Mouse (Mus musculus) stomach, embryonic 14.5 days (tissue): ENCODE measurements around the gene Cmtm1. TPM values are rescaled to one million over a fixed set of nuclear protein-coding genes. Genes with fewer than 3 reads are reported as not detected.
A peak's percentile ranks its signal among the peaks of the same experiment; 100 is the strongest.
"Not testable (repeated sequence)": the region's sequence is repeated elsewhere in the genome, so short reads cannot be mapped to it uniquely, and the experiment has no call there.

Experiments
- ATAC-seq: fragments of 200-750 bp; cut with Nextera tagmentation; 2 replicates; pipeline ENCODE4 v1.8.0; 2017; ENCODE audit warnings: low read depth, moderate TSS enrichment; ENCODE audit not compliant: insufficient number of reproducible peaks, insufficient read depth, low FRiP score
- H3K27ac ChIP-seq: fragments of 300-500 bp; sonication (generic); 2 replicates; pipeline ENCODE4 v1.5.1; 2014; ENCODE audit warnings: mild to moderate bottlenecking, low read length, moderate library complexity, mixed read lengths
- H3K27me3 ChIP-seq: fragments of 300-500 bp; sonication (generic); 2 replicates; pipeline ENCODE4 v1.6.1; 2014; ENCODE audit warnings: low read length, control low read depth, mixed read lengths; ENCODE audit not compliant: control insufficient read depth, insufficient read depth
- H3K36me3 ChIP-seq: fragments of 300-500 bp; sonication (generic); 2 replicates; pipeline ENCODE4 v1.6.1; 2014; ENCODE audit warnings: mild to moderate bottlenecking, control low read depth, low read length, moderate library complexity, mixed read lengths; ENCODE audit not compliant: control insufficient read depth, insufficient read depth
- H3K4me1 ChIP-seq: fragments of 300-500 bp; sonication (generic); 2 replicates; pipeline ENCODE4 v1.6.1; 2014; ENCODE audit warnings: low read length, control low read depth, mixed read lengths; ENCODE audit not compliant: control insufficient read depth, insufficient read depth
- H3K4me2 ChIP-seq: fragments of 300-500 bp; sonication (generic); replicated peaks from 2 replicates; pipeline ENCODE4 v1.6.1; 2014; ENCODE audit warnings: low read depth, low read length, control low read depth
- H3K4me3 ChIP-seq: fragments of 300-500 bp; sonication (generic); 2 replicates; pipeline ENCODE4 v1.5.1; 2014; ENCODE audit warnings: low read depth, low read length, control low read depth
- H3K9ac ChIP-seq: fragments of 300-500 bp; sonication (generic); replicated peaks from 2 replicates; pipeline ENCODE4 v1.6.1; 2014; ENCODE audit warnings: low read depth, mild to moderate bottlenecking, control low read depth, low read length, moderate library complexity, mixed read lengths
- H3K9me3 ChIP-seq: fragments of 300-500 bp; sonication (generic); 2 replicates; pipeline ENCODE4 v1.6.1; 2016; ENCODE audit warnings: low read depth, low read length, control low read depth; ENCODE audit not compliant: control insufficient read depth
- WGBS: fragments of 180-500 bp; shearing (Covaris S2); extraction: QIAGEN DNeasy Blood & Tissue Kit; methylation state at CpG from one replicate; pipeline ENCODE4 v1.1.7; 2014; 5-methylcytosine and 5-hydroxymethylcytosine counted together
- polyA plus RNA-seq: library from polyadenylated mRNA; unstranded; fragments of >200 nt; fragmentation: Nextera tagmentation; extraction: Ambion mirVana; gene quantifications from 2 replicates; pipeline ENCODE4 v1.2.1, GENCODE M21; 2014

Cmtm1 gene
- not detected in 2 replicates for polyA plus RNA-seq

DNA sequence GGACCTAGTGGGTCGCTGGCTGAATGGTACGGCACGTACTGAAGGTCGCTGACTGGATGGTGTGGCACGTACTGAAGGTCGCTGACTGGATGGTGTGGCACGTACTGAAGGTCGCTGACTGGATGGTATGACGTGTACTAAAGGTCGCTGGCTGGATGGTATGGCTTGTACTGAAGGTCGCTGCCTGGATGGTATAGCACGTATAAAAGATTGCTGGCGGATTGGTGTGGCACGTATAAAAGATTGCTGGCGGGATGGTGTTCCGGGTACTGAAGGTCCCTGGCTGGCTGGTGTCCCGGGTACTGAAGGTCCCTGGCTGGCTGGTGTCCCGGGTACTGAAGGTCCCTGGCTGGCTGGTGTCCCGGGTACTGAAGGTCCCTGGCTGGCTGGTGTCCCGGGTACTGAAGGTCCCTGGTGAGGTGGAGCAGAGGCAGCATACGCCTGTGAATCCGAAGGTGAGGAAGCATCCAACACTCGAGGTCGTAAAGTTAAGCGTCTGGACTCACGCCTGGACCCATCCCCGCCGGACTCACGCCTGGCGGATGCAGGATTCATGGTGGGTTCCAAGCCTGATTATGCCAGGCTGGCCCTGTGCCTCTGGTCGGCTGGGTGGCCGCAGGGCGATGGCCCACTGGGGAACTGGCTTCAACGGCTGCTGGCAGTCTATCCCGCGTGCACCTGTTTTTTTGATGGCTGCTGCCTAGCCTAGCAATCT lies at the start of gene Cmtm1, which contains the start of gene Gm45711:
Gene Cmtm1 (minus strand): TSS at position 705 of the 715 bp plus-strand sequence.
Gene Gm45711 (minus strand): TSS at position 641 of the 715 bp plus-strand sequence.
- H3K9me3 ChIP-seq, H3K9ac ChIP-seq, H3K4me1 ChIP-seq, H3K27me3 ChIP-seq, H3K36me3 ChIP-seq, ATAC-seq, H3K4me2 ChIP-seq, H3K27ac ChIP-seq, H3K4me3 ChIP-seq: not testable (repeated sequence)
- 92% methylated on average over 35 of the region's 36 CpGs for WGBS

DNA sequence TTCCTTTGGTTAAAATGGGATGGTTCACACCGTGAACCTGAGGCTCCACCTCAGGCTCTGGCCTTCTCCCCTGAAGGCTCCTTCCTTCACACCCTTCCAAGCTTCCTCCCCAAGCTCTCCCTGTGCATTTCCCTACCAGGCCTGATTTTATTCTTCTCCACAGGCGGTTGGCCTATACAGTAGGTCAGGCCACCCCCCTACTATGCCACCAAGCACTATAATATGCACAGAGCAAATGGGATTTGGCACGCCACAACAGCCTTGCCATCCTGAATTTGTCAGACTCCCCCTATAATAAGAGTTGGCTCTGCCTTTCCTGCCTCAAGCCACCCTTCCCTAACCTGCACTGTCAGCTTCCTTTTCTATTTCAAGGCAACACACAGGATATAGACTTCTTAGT lies 48.7 kb upstream of the Cmtm1 start:
- H3K4me2 ChIP-seq, result no peak overlapping the region
- H3K4me3 ChIP-seq, result no peak overlapping the region
- no peaks in the 10 kb centered on the region for H3K9me3 ChIP-seq
- H3K27me3 ChIP-seq, result no peaks in the 10 kb centered on the region
- ATAC-seq, result no peak
- no peak overlapping the region for H3K9ac ChIP-seq
- no peak overlapping the region for H3K27ac ChIP-seq
- no peaks in the 10 kb centered on the region for H3K4me1 ChIP-seq
- H3K36me3 ChIP-seq, result peaks cover 18% of the 10 kb centered on the region; the same call in 1 of the 2 replicates
- WGBS, result 79% methylated on average over 3 of the region's 3 CpGs

GRCm38 (mm10) chr8:104354504-104354903 lies 44.6 kb upstream of the Cmtm1 start:
- Histone ChIP-seq H3K9me3 (no peaks in the 10 kb centered on the region), H3K9ac (no peak overlapping the region), H3K4me3 (no peak overlapping the region), H3K4me1 (no peaks in the 10 kb centered on the region), H3K27ac (no peak overlapping the region), H3K27me3 (no peaks in the 10 kb centered on the region), H3K36me3 (peaks cover 18% of the 10 kb centered on the region; the same call in 1 of the 2 replicates), H3K4me2 (no peak overlapping the region)
- ATAC-seq, result no peak
- WGBS, result 90% methylated on average over 10 of the region's 10 CpGs

- Histone ChIP-seq H3K27ac (no peak overlapping the region), H3K9me3 (no peaks in the 10 kb centered on the region), H3K4me1 (no peaks in the 10 kb centered on the region), H3K9ac (no peak overlapping the region), H3K27me3 (no peaks in the 10 kb centered on the region), H3K4me2 (no peak overlapping the region), H3K36me3 (peaks cover 18% of the 10 kb centered on the region; the same call in 1 of the 2 replicates), H3K4me3 (no peak overlapping the region)
- WGBS, result 59% methylated on average over 5 of the region's 5 CpGs
- peak; percentile 14; the same call in 1 of the 2 replicates for ATAC-seq
Observed at GRCm38 (mm10) chr8:104353186-104353585, 43.2 kb upstream of the Cmtm1 start.

DNA sequence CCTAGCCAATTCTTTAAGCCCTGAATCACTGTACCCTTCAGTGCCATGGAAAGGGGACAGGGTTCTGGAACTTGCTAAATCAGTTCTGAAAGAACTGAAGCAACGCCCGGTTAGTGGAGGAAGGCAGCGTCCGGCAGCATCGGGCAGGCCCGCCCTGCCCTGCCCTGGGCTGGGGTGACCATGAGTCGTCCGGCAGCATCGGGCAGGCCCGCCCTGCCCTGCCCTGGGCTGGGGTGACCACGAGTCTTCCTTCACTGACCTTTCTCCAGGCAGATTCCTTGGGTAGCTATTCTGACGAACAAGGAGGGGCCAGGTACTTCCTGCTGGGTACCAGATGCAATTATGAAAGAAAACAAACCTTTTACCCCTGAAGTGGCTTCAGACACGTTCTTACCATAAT lies 40.1 kb upstream of the Cmtm1 start:
- Histone ChIP-seq H3K4me1 (no peaks in the 10 kb centered on the region), H3K27me3 (no peaks in the 10 kb centered on the region), H3K36me3 (peaks cover 30% of the 10 kb centered on the region), H3K4me2 (no peak overlapping the region), H3K4me3 (no peak overlapping the region), H3K9me3 (no peaks in the 10 kb centered on the region), H3K9ac (no peak overlapping the region), H3K27ac (no peak overlapping the region)
- 75% methylated on average over 13 of the region's 13 CpGs for WGBS
- no peak for ATAC-seq

DNA sequence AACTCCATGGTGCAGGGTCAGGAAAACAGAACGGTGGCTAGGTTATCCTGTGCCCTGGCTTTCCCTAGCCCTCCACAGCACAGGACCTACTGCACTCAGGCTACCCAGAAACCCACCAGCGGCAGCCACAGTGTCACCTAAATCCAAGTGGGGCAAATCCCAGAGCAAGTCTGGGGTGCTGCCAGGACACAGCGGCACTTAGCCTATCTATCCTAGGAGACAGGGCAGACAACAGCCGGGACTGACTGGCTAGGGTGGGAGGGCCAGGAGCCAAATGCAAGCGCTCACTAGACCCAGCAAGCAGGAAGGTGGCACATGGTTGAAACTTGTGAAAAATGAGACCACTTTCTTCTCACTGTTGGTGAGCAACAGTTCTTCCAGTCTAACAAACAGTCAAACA lies 39.0 kb upstream of the Cmtm1 start:
- no peak overlapping the region for H3K4me3 ChIP-seq
- H3K9me3 ChIP-seq, result no peaks in the 10 kb centered on the region
- H3K4me2 ChIP-seq, result no peak overlapping the region
- ATAC-seq, result no peak
- peaks cover 21% of the 10 kb centered on the region for H3K36me3 ChIP-seq
- no peaks in the 10 kb centered on the region for H3K4me1 ChIP-seq
- no peak overlapping the region for H3K9ac ChIP-seq
- H3K27me3 ChIP-seq, result no peaks in the 10 kb centered on the region
- no peak overlapping the region for H3K27ac ChIP-seq
- 77% methylated on average over 5 of the region's 5 CpGs for WGBS

DNA sequence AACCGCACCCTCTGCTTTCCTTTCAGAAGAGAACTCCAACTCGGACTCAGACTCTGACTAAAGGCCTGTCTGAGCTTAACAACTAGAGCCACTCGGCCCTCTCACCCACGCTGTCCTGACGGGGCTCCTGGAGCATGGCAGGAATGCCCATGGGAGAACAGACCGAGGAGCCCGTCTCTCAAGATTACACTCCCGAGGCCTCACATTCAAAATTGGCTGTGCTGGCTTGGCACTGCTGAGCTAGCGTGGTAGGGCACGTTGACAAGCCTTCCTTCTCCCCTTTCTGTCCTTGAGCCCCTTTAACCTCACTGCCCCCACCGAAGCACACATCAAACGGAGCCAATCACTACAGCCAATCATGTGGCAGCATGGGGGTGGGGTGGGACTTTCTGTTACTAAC lies 36.8 kb upstream of the Cmtm1 start:
- no peak overlapping the region for H3K27ac ChIP-seq
- 56% methylated on average over 12 of the region's 12 CpGs for WGBS
- H3K9ac ChIP-seq, result no peak overlapping the region
- H3K4me2 ChIP-seq, result no peak overlapping the region
- 0 out of 2 replicates have a peak, but pooled peaks cover 3% of the 10 kb centered on the region for H3K4me1 ChIP-seq
- H3K4me3 ChIP-seq, result no peak overlapping the region
- H3K27me3 ChIP-seq, result no peaks in the 10 kb centered on the region
- no peaks in the 10 kb centered on the region for H3K9me3 ChIP-seq
- H3K36me3 ChIP-seq, result peaks cover 21% of the 10 kb centered on the region
- no peak for ATAC-seq

GRCm38 (mm10) chr8:104344622-104345021 lies 34.7 kb upstream of the Cmtm1 start:
- Histone ChIP-seq H3K27ac (no peak overlapping the region), H3K27me3 (no peaks in the 10 kb centered on the region), H3K4me1 (0 out of 2 replicates have a peak, but pooled peaks cover 6% of the 10 kb centered on the region), H3K9ac (no peak overlapping the region), H3K36me3 (peaks cover 21% of the 10 kb centered on the region), H3K4me2 (no peak overlapping the region), H3K9me3 (no peaks in the 10 kb centered on the region), H3K4me3 (no peak overlapping the region)
- WGBS, result 86% methylated on average over 5 of the region's 5 CpGs
- no peak for ATAC-seq
